10 mouse cellular contexts compared by ENCODE assay signal in the genomic region with DNA sequence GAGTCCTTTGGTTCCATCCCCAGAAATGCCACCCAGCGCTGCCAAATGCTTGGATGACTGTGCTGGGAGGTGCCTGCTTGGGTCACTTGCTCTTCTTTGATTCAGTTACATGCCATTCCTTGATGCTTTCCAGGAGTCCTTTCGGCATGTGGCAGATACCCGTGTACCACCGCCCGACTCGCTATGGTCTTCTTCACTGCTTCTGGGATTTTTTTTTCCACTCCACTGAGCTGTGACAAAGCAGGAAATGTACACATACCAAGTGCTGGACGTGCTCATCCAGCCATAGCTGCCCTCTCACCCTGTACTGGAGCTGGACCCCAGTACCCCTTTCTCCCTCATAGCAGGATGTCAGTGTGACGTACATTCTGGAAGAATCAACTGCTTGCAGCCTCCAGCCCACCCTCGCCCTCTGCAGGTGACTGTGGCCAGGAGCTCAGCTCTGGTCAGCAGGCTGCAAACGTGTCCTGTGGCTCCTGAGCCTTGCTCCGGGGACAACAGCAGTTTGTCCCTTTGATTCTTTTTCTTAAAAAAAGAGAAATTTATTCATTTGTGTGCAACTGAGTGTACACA. TPM values are rescaled to one million over a fixed set of nuclear protein-coding genes. Genes with fewer than 3 reads are reported as not detected.
A peak's percentile ranks its signal among the peaks of the same experiment; 100 is the strongest.
DNase-seq lines count a peak whose midpoint lies in the region; ATAC-seq and TF ChIP-seq lines count a peak whose summit lies in the region.
"Had no signal": no experiment of that assay in that cellular context is flagged by ENCODE, and none has a peak within 500 bp of the region (broad histone marks: within the 10 kb centered on the region; RNA-seq: fewer than 3 reads in every experiment).

No protein-coding gene starts in this region.

- no peaks in the 10 kb centered on the region for H3K4me1 ChIP-seq in intestine, postnatal 0 days (replicated peaks; ENCODE audit: control insufficient read depth, insufficient read depth, low read length)
- H3K4me1 ChIP-seq in intestine, embryonic 15.5 days (replicated peaks), result peaks cover 8% of the 10 kb centered on the region
- H3K4me1 ChIP-seq in CH12.LX (ENCODE audit: control insufficient read depth in 1 of 2, insufficient read depth in 2 of 2) (peaks cover 6 to 23% of the 10 kb centered on the region in 2 experiments), MEL (ENCODE audit: control insufficient read depth in 1 of 2, insufficient read depth in 2 of 2, low read length in 2 of 2) (peaks cover 8 to 9% of the 10 kb centered on the region in 2 experiments)
- H3K4me1 ChIP-seq in kidney, embryonic 14.5 days (ENCODE audit: control insufficient read depth, insufficient read depth, low read length), result peaks cover 7% of the 10 kb centered on the region; the same call in 1 of the 2 replicates
- peaks cover 10% of the 10 kb centered on the region for H3K4me1 ChIP-seq in midbrain, embryonic 10.5 days

- H3K4me3 ChIP-seq in intestine, postnatal 0 days (ENCODE audit: low read depth, low read length), result no peak overlapping the region
- no peak overlapping the region for H3K4me3 ChIP-seq in intestine, embryonic 15.5 days (replicated peaks)
- no peak overlapping the region for H3K4me3 ChIP-seq in CH12.LX (replicated peaks in 1 of 3; ENCODE audit: low read depth in 2 of 3, low read length in 2 of 3, poor library complexity in 1 of 3)
- no peak overlapping the region for H3K4me3 ChIP-seq in MEL (ENCODE audit: control insufficient read depth in 1 of 2, insufficient read depth in 1 of 2, low read depth in 2 of 2, low read length in 2 of 2)
- no peak overlapping the region for H3K4me3 ChIP-seq in kidney, embryonic 14.5 days (ENCODE audit: low read length)
- H3K4me3 ChIP-seq in midbrain, embryonic 10.5 days, result no peak overlapping the region
- H3K4me3 ChIP-seq: forebrain, embryonic 15.5 days had no signal

- no peak overlapping the region for H3K27ac ChIP-seq in intestine, postnatal 0 days (ENCODE audit: low read depth, low read length)
- no peak overlapping the region for H3K27ac ChIP-seq in intestine, embryonic 15.5 days
- H3K27ac ChIP-seq in CH12.LX (ENCODE audit: insufficient read depth, low read depth) (no peak overlapping the region), MEL (ENCODE audit: control insufficient read depth, low read depth, low read length) (no peak overlapping the region)
- H3K27ac ChIP-seq in kidney, embryonic 14.5 days (ENCODE audit: low read depth, low read length), result no peak overlapping the region; the same call in 1 of the 2 replicates
- no peak overlapping the region for H3K27ac ChIP-seq in midbrain, embryonic 10.5 days (replicated peaks)
- H3K27ac ChIP-seq: forebrain, embryonic 15.5 days; macrophage had no signal

- no peaks in the 10 kb centered on the region for H3K27me3 ChIP-seq in intestine, postnatal 0 days (replicated peaks; ENCODE audit: control insufficient read depth, insufficient read depth, low read length)
- no peaks in the 10 kb centered on the region for H3K27me3 ChIP-seq in intestine, embryonic 15.5 days (replicated peaks)
- H3K27me3 ChIP-seq in CH12.LX (replicated peaks), result peaks cover 9% of the 10 kb centered on the region
- peaks cover 0 to 2% of the 10 kb centered on the region in 2 experiments; a peak in 2 of 4 replicates for H3K27me3 ChIP-seq in MEL (ENCODE audit: control insufficient read depth in 1 of 2, insufficient read depth in 2 of 2, low read length in 2 of 2)
- no peaks in the 10 kb centered on the region for H3K27me3 ChIP-seq in kidney, embryonic 14.5 days (ENCODE audit: control insufficient read depth, insufficient read depth, low read length)
- H3K27me3 ChIP-seq in midbrain, embryonic 10.5 days (ENCODE audit: low read depth, poor library complexity, severe bottlenecking), result peaks cover 20% of the 10 kb centered on the region; the same call in 1 of the 2 replicates
- H3K27me3 ChIP-seq: forebrain, embryonic 15.5 days had no signal

- no peak overlapping the region for H3K4me2 ChIP-seq in intestine, postnatal 0 days (replicated peaks; ENCODE audit: low read depth)
- no peak overlapping the region for H3K4me2 ChIP-seq in intestine, embryonic 15.5 days (replicated peaks)
- H3K4me2 ChIP-seq in CH12.LX (ENCODE audit: insufficient read depth, low read depth, poor library complexity, severe bottlenecking), result no peak overlapping the region
- H3K4me2 ChIP-seq in kidney, embryonic 14.5 days (replicated peaks; ENCODE audit: low read depth, low read length), result no peak overlapping the region
- H3K4me2 ChIP-seq: forebrain, embryonic 15.5 days had no signal

- H3K79me2 ChIP-seq in CH12.LX (replicated peaks; ENCODE audit: control insufficient read depth, extremely low read depth, insufficient read depth, poor library complexity, severe bottlenecking), result no peaks in the 10 kb centered on the region
- H3K79me2 ChIP-seq in MEL (ENCODE audit: control insufficient read depth, insufficient read depth, low read length, poor library complexity), result no peaks in the 10 kb centered on the region

- H3K9ac ChIP-seq in intestine, postnatal 0 days (ENCODE audit: low read depth, low read length), result no peak overlapping the region
- no peak overlapping the region for H3K9ac ChIP-seq in intestine, embryonic 15.5 days
- H3K9ac ChIP-seq in CH12.LX (ENCODE audit: insufficient read depth, low read depth) (no peak overlapping the region), MEL (ENCODE audit: control insufficient read depth, low read depth, low read length, poor library complexity, severe bottlenecking) (no peak overlapping the region)
- no peak overlapping the region for H3K9ac ChIP-seq in kidney, embryonic 14.5 days (ENCODE audit: low read depth, low read length)
- H3K9ac ChIP-seq: forebrain, embryonic 15.5 days had no signal

- no peak for DNase-seq in CH12.LX (ENCODE audit: extremely low read depth)
- DNase-seq in MEL (ENCODE audit: low read depth, low spot score), result no peak
- no peak for DNase-seq in urinary bladder, postnatal 25 days (ENCODE audit: low spot score)
- no peak for DNase-seq in midbrain, embryonic 10.5 days (ENCODE audit: low spot score)

- TF ChIP-seq POLR2A in CH12.LX (IDR thresholded peaks at IDR 0.05; ENCODE audit: low read depth, low read length), result no peak
- TF ChIP-seq POLR2A in MEL (IDR thresholded peaks at IDR 0.05; ENCODE audit: control insufficient read depth in 1 of 2, insufficient read depth in 1 of 2, low read depth in 1 of 2, low read length in 2 of 2, poor library complexity in 1 of 2), result no peak

- no peak for ATAC-seq in intestine, postnatal 0 days
- ATAC-seq in intestine, embryonic 15.5 days, result no peak
- peak; percentile 63 for ATAC-seq in kidney, embryonic 14.5 days (ENCODE audit: low FRiP score, low TSS enrichment)
- ATAC-seq: forebrain, embryonic 15.5 days; inflammation-experienced regulatory T-cells, adult 6 months had no signal

- no peaks in the 10 kb centered on the region for H3K9me3 ChIP-seq in intestine, postnatal 0 days (ENCODE audit: control insufficient read depth)
- no peaks in the 10 kb centered on the region for H3K9me3 ChIP-seq in intestine, embryonic 15.5 days
- H3K9me3 ChIP-seq in CH12.LX (replicated peaks; ENCODE audit: low read length), result no peaks in the 10 kb centered on the region
- H3K9me3 ChIP-seq in MEL (replicated peaks; ENCODE audit: insufficient read depth, low read length), result no peaks in the 10 kb centered on the region
- H3K9me3 ChIP-seq in kidney, embryonic 14.5 days (ENCODE audit: control insufficient read depth, low read length), result no peaks in the 10 kb centered on the region
- no peaks in the 10 kb centered on the region for H3K9me3 ChIP-seq in midbrain, embryonic 10.5 days (replicated peaks)
- H3K9me3 ChIP-seq: forebrain, embryonic 15.5 days had no signal

- H3K36me3 ChIP-seq in intestine, postnatal 0 days (ENCODE audit: control insufficient read depth, insufficient read depth), result no peaks in the 10 kb centered on the region
- H3K36me3 ChIP-seq in intestine, embryonic 15.5 days, result no peaks in the 10 kb centered on the region
- H3K36me3 ChIP-seq in CH12.LX (replicated peaks in 1 of 2; ENCODE audit: control insufficient read depth in 1 of 2, insufficient read depth in 1 of 2, low read length in 1 of 2), result no peaks in the 10 kb centered on the region
- peaks cover 0 to 5% of the 10 kb centered on the region in 2 experiments; a peak in 2 of 4 replicates for H3K36me3 ChIP-seq in MEL (ENCODE audit: control insufficient read depth in 1 of 2, insufficient read depth in 2 of 2, low read length in 2 of 2)
- H3K36me3 ChIP-seq in kidney, embryonic 14.5 days (ENCODE audit: control insufficient read depth, insufficient read depth, low read length), result no peaks in the 10 kb centered on the region
- no peaks in the 10 kb centered on the region for H3K36me3 ChIP-seq in midbrain, embryonic 10.5 days
- H3K36me3 ChIP-seq: forebrain, embryonic 15.5 days had no signal

- TF ChIP-seq RAD21 in CH12.LX (IDR thresholded peaks at IDR 0.05; ENCODE audit: low read depth, low read length) (peak; percentile 32), MEL (IDR thresholded peaks at IDR 0.05; ENCODE audit: low read depth, low read length) (peak; percentile 22)

- in situ Hi-C loops in CH12.LX (cut with MboI; ENCODE audit: low pct_ligation_motif_present, low pct_unique_long_range_greater_than_20kb, low sequenced_read_pairs), result no loop called here

- TF ChIP-seq EP300 in CH12.LX (IDR thresholded peaks at IDR 0.05; ENCODE audit: low read length), result no peak
- no peak for TF ChIP-seq EP300 in MEL (IDR thresholded peaks at IDR 0.05; ENCODE audit: low read depth in 1 of 2, low read length in 2 of 2)

- 62% methylated on average over 11 of the region's 11 CpGs for WGBS in intestine, postnatal 0 days
- 63% methylated on average over 11 of the region's 11 CpGs for WGBS in intestine, embryonic 15.5 days
- WGBS in kidney, embryonic 14.5 days, result 34% methylated on average over 11 of the region's 11 CpGs
- WGBS in midbrain, embryonic 10.5 days, result 65% methylated on average over 11 of the region's 11 CpGs

- peak; percentile 70 for TF ChIP-seq CTCF in intestine, postnatal 0 days (IDR thresholded peaks at IDR 0.05; ENCODE audit: low read depth)
- TF ChIP-seq CTCF in CH12.LX (conservative IDR thresholded peaks at IDR 0.05 in 1 of 2, IDR thresholded peaks at IDR 0.05 in 1 of 2; ENCODE audit: low read depth in 2 of 2, low read length in 2 of 2), result peak in 1 of 2 experiments; percentile 53; a peak in 2 of 4 replicates
- peak in 2 of 3 experiments; percentile 34 to 35; a peak in 4 of 6 replicates for TF ChIP-seq CTCF in MEL (IDR thresholded peaks at IDR 0.05 in 2 of 3, conservative IDR thresholded peaks at IDR 0.05 in 1 of 3; ENCODE audit: control insufficient read depth in 1 of 3, insufficient read depth in 1 of 3, low read depth in 2 of 3, low read length in 3 of 3, poor library complexity in 1 of 3, severe bottlenecking in 1 of 3)

- dilution Hi-C loops in CH12.LX (cut with MboI; ENCODE audit: extremely low pct_ligation_motif_present, extremely low pct_unique_long_range_greater_than_20kb, low sequenced_read_pairs), result no loop called here

RNA-seq across cellular contexts. Expression of gene Syt8, which starts 8.9 kb away (rescaled TPM):
- 0.60 and 1.3 TPM in 2 replicates for polyA plus RNA-seq in intestine, postnatal 0 days (2015; fragmentation: Nextera tagmentation; extraction: Ambion mirVana)
- 5.4 and 5.6 TPM in 2 replicates for polyA plus RNA-seq in intestine, embryonic 15.5 days (2015; fragmentation: Nextera tagmentation; extraction: Ambion mirVana)
- not detected in 2 replicates for total RNA-seq in CH12.LX (2012; rRNA removed)
- not detected in 2 replicates for total RNA-seq in CH12.LX (2014; rRNA removed)
- polyA plus RNA-seq in CH12.LX (2012; ENCODE audit: insufficient read length, low read depth), result not detected in 2 replicates
- not detected in 2 replicates for total RNA-seq in MEL (2012; rRNA removed)
- not detected for polyA plus RNA-seq in MEL (2012; ENCODE audit: insufficient read depth in 1 of 2, insufficient read length in 2 of 2, low read depth in 1 of 2, low replicate concordance in 2 of 2, missing spikeins in 1 of 2)
- not detected in 2 replicates for polyA plus RNA-seq in kidney, embryonic 14.5 days (2014; fragmentation: Nextera tagmentation; extraction: Ambion mirVana)
- polyA plus RNA-seq in midbrain, embryonic 10.5 days (2016; fragmentation: Nextera tagmentation; extraction: Ambion mirVana), result 0.34 TPM in 1 of 2 replicates, not detected in the other
- polyA plus RNA-seq: forebrain, embryonic 15.5 days; inflammation-experienced regulatory T-cells, adult 6 months had no signal

RNA-seq across cellular contexts. Expression of gene Tnni2, which starts 15.9 kb away (rescaled TPM):
- polyA plus RNA-seq in intestine, postnatal 0 days (2015; fragmentation: Nextera tagmentation; extraction: Ambion mirVana), result 1.9 and 2.4 TPM in 2 replicates
- 4.8 and 4.9 TPM in 2 replicates for polyA plus RNA-seq in intestine, embryonic 15.5 days (2015; fragmentation: Nextera tagmentation; extraction: Ambion mirVana)
- total RNA-seq in CH12.LX (2012; rRNA removed), result 35.0 and 50.1 TPM in 2 replicates
- 74.0 and 77.4 TPM in 2 replicates for total RNA-seq in CH12.LX (2014; rRNA removed)
- polyA plus RNA-seq in CH12.LX (2012; ENCODE audit: insufficient read length, low read depth), result 88.1 and 154 TPM in 2 replicates
- not detected in 2 replicates for total RNA-seq in MEL (2012; rRNA removed)
- polyA plus RNA-seq in MEL (2012; ENCODE audit: insufficient read depth in 1 of 2, insufficient read length in 2 of 2, low read depth in 1 of 2, low replicate concordance in 2 of 2, missing spikeins in 1 of 2), result under 1 TPM in 1 of 2 experiments, not detected in 1; 0.84 TPM
- polyA plus RNA-seq in kidney, embryonic 14.5 days (2014; fragmentation: Nextera tagmentation; extraction: Ambion mirVana), result 3.1 and 3.7 TPM in 2 replicates
- polyA plus RNA-seq in midbrain, embryonic 10.5 days (2016; fragmentation: Nextera tagmentation; extraction: Ambion mirVana), result 0.52 and 1.5 TPM in 2 replicates
- polyA plus RNA-seq: inflammation-experienced regulatory T-cells, adult 6 months had no signal

RNA-seq across cellular contexts. Expression of gene Lsp1, which starts 34.9 kb away (rescaled TPM):
- 55.2 and 61.8 TPM in 2 replicates for polyA plus RNA-seq in intestine, postnatal 0 days (2015; fragmentation: Nextera tagmentation; extraction: Ambion mirVana)
- polyA plus RNA-seq in intestine, embryonic 15.5 days (2015; fragmentation: Nextera tagmentation; extraction: Ambion mirVana), result 130 and 145 TPM in 2 replicates
- total RNA-seq in CH12.LX (2012; rRNA removed) (314 and 364 TPM in 2 replicates), CH12.LX (2014; rRNA removed) (367 and 377 TPM in 2 replicates), MEL (2012; rRNA removed) (not detected in 2 replicates)
- polyA plus RNA-seq in CH12.LX (2012; ENCODE audit: insufficient read length, low read depth) (715 and 732 TPM in 2 replicates), MEL (2012; ENCODE audit: insufficient read depth in 1 of 2, insufficient read length in 2 of 2, low read depth in 1 of 2, low replicate concordance in 2 of 2, missing spikeins in 1 of 2) (not detected)
- polyA plus RNA-seq in kidney, embryonic 14.5 days (2014; fragmentation: Nextera tagmentation; extraction: Ambion mirVana), result 92.8 and 124 TPM in 2 replicates
- polyA plus RNA-seq in midbrain, embryonic 10.5 days (2016; fragmentation: Nextera tagmentation; extraction: Ambion mirVana), result 14.2 and 15.0 TPM in 2 replicates

RNA-seq across cellular contexts. Expression of gene Ctsd, which starts 37.9 kb away (rescaled TPM):
- 479 and 496 TPM in 2 replicates for polyA plus RNA-seq in intestine, postnatal 0 days (2015; fragmentation: Nextera tagmentation; extraction: Ambion mirVana)
- polyA plus RNA-seq in intestine, embryonic 15.5 days (2015; fragmentation: Nextera tagmentation; extraction: Ambion mirVana), result 282 and 329 TPM in 2 replicates
- 100 and 107 TPM in 2 replicates for total RNA-seq in CH12.LX (2012; rRNA removed)
- 54.2 and 61.2 TPM in 2 replicates for total RNA-seq in CH12.LX (2014; rRNA removed)
- polyA plus RNA-seq in CH12.LX (2012; ENCODE audit: insufficient read length, low read depth), result 97.6 and 104 TPM in 2 replicates
- total RNA-seq in MEL (2012; rRNA removed), result 112 and 115 TPM in 2 replicates
- polyA plus RNA-seq in MEL (2012; ENCODE audit: insufficient read depth in 1 of 2, insufficient read length in 2 of 2, low read depth in 1 of 2, low replicate concordance in 2 of 2, missing spikeins in 1 of 2), result 100 to 1,000 TPM in 1 of 2 experiments, 10 to 100 TPM in 1; 89.3 to 179 TPM
- 223 and 260 TPM in 2 replicates for polyA plus RNA-seq in kidney, embryonic 14.5 days (2014; fragmentation: Nextera tagmentation; extraction: Ambion mirVana)
- 145 and 171 TPM in 2 replicates for polyA plus RNA-seq in midbrain, embryonic 10.5 days (2016; fragmentation: Nextera tagmentation; extraction: Ambion mirVana)

RNA-seq across cellular contexts. Expression of gene Gm49369, which starts 43.3 kb away (rescaled TPM):
- polyA plus RNA-seq in intestine, postnatal 0 days (2015; fragmentation: Nextera tagmentation; extraction: Ambion mirVana), result not detected in 2 replicates
- 1.2 and 1.9 TPM in 2 replicates for polyA plus RNA-seq in intestine, embryonic 15.5 days (2015; fragmentation: Nextera tagmentation; extraction: Ambion mirVana)
- 8.4 TPM in 1 of 2 replicates, not detected in the other for total RNA-seq in CH12.LX (2012; rRNA removed)
- total RNA-seq in CH12.LX (2014; rRNA removed), result not detected in 2 replicates
- 5.2 and 38.7 TPM in 2 replicates for polyA plus RNA-seq in CH12.LX (2012; ENCODE audit: insufficient read length, low read depth)
- total RNA-seq in MEL (2012; rRNA removed), result 3.2 and 8.1 TPM in 2 replicates
- 10 to 100 TPM in 1 of 2 experiments, not detected in 1; 15.2 TPM for polyA plus RNA-seq in MEL (2012; ENCODE audit: insufficient read depth in 1 of 2, insufficient read length in 2 of 2, low read depth in 1 of 2, low replicate concordance in 2 of 2, missing spikeins in 1 of 2)
- not detected in 2 replicates for polyA plus RNA-seq in kidney, embryonic 14.5 days (2014; fragmentation: Nextera tagmentation; extraction: Ambion mirVana)
- polyA plus RNA-seq in midbrain, embryonic 10.5 days (2016; fragmentation: Nextera tagmentation; extraction: Ambion mirVana), result 0.75 TPM in 1 of 2 replicates, not detected in the other

Comparison
In these comparisons a context has a peak if more than half of its experiments do, and no peak if none do; other contexts are left out.
1. RNA of gene Tnni2, which starts 15.9 kb away (polyA plus RNA-seq): 88.1 to 154 TPM in CH12.LX; 4.8 to 4.9 TPM in intestine, embryonic 15.5 days, 3.1 to 3.7 TPM in kidney, embryonic 14.5 days, 1.9 to 2.4 TPM in intestine, postnatal 0 days, 0.52 to 1.5 TPM in midbrain, embryonic 10.5 days and 0.84 TPM in MEL; every median in the first group is over 10 times any median in the second.
2. RNA of gene Lsp1, which starts 34.9 kb away (polyA plus RNA-seq): 715 to 732 TPM in CH12.LX, 130 to 145 TPM in intestine, embryonic 15.5 days, 92.8 to 124 TPM in kidney, embryonic 14.5 days, 55.2 to 61.8 TPM in intestine, postnatal 0 days and 14.2 to 15.0 TPM in midbrain, embryonic 10.5 days; not detected in MEL; every median in the first group is over 10 times any median in the second.